Mouse (Mus musculus): ENCODE results near the gene Zbtb20.

GRCm38 (mm10) chr16:43506771-43507405, 631.2 kb downstream of the Zbtb20 start:
- TF ChIP-seq CTCF (IDR thresholded peaks at IDR 0.05; ENCODE audit: low read depth) (no peak), EP300 (IDR thresholded peaks at IDR 0.05; ENCODE audit: low read depth) (no peak)

Data from heart, postnatal 0 days (tissue).